Mouse (Mus musculus): ENCODE data around the gene Rsad1. TPM values are rescaled to one million over a fixed set of nuclear protein-coding genes. Genes with fewer than 3 reads are reported as not detected.
A peak's percentile ranks its signal among the peaks of the same experiment; 100 is the strongest.

Rsad1 gene
- total RNA-seq, 2 experiments from 2014 or later = 0.40 to 0.59 TPM

- no peak for ATAC-seq (ENCODE audit: poor library complexity, severe bottlenecking)
These were observed 811 bp upstream of the Rsad1 start for GRCm38 (mm10) chr11:94549691-94550441.

GRCm38 (mm10) chr11:94548041-94548784, 842 bp downstream of the Rsad1 start:
- peak; percentile 39 for ATAC-seq (ENCODE audit: poor library complexity, severe bottlenecking)

GRCm38 (mm10) chr11:94547271-94547670, 1.8 kb downstream of the Rsad1 start:
- ATAC-seq (ENCODE audit: poor library complexity, severe bottlenecking) = no peak

GRCm38 (mm10) chr11:94546381-94546780, 2.7 kb downstream of the Rsad1 start:
- no peak for ATAC-seq (ENCODE audit: poor library complexity, severe bottlenecking)

- no peak for ATAC-seq (ENCODE audit: poor library complexity, severe bottlenecking)
These were observed 4.6 kb downstream of the Rsad1 start for GRCm38 (mm10) chr11:94544422-94544821.

- ATAC-seq (ENCODE audit: poor library complexity, severe bottlenecking) = peak; percentile 66
These were observed 5.1 kb downstream of the Rsad1 start for GRCm38 (mm10) chr11:94543932-94544331.

GRCm38 (mm10) chr11:94543344-94543743, 5.7 kb downstream of the Rsad1 start:
- no peak for ATAC-seq (ENCODE audit: poor library complexity, severe bottlenecking)

GRCm38 (mm10) chr11:94542400-94542799, 6.7 kb downstream of the Rsad1 start:
- ATAC-seq (ENCODE audit: poor library complexity, severe bottlenecking) = no peak

- ATAC-seq (ENCODE audit: poor library complexity, severe bottlenecking) = no peak
These were observed 9.3 kb downstream of the Rsad1 start for GRCm38 (mm10) chr11:94539761-94540160.

- no peak for ATAC-seq (ENCODE audit: poor library complexity, severe bottlenecking)
These were observed 10.2 kb downstream of the Rsad1 start for GRCm38 (mm10) chr11:94538733-94539292.

- no peak for ATAC-seq (ENCODE audit: poor library complexity, severe bottlenecking)
These were observed 15.9 kb downstream of the Rsad1 start for GRCm38 (mm10) chr11:94533171-94533570.

- ATAC-seq (ENCODE audit: poor library complexity, severe bottlenecking) = no peak
These were observed 20.2 kb downstream of the Rsad1 start for GRCm38 (mm10) chr11:94528879-94529278.

GRCm38 (mm10) chr11:94526171-94526879, 22.7 kb downstream of the Rsad1 start:
- ATAC-seq (ENCODE audit: poor library complexity, severe bottlenecking) = no peak

- peak; percentile 84 for ATAC-seq (ENCODE audit: poor library complexity, severe bottlenecking)
These were observed 27.7 kb downstream of the Rsad1 start, which contains the start of gene Mycbpap for GRCm38 (mm10) chr11:94521219-94521843. TSS of gene Mycbpap (minus strand) at chr11:94521742.

GRCm38 (mm10) chr11:94513452-94513851, 35.6 kb downstream of the Rsad1 start:
- no peak for ATAC-seq (ENCODE audit: poor library complexity, severe bottlenecking)

GRCm38 (mm10) chr11:94508976-94509375, 40.1 kb downstream of the Rsad1 start:
- ATAC-seq (ENCODE audit: poor library complexity, severe bottlenecking) = no peak

- no peak for ATAC-seq (ENCODE audit: poor library complexity, severe bottlenecking)
These were observed 47.6 kb downstream of the Rsad1 start for GRCm38 (mm10) chr11:94501482-94501881.

GRCm38 (mm10) chr11:94500362-94500761, 48.7 kb downstream of the Rsad1 start:
- ATAC-seq (ENCODE audit: poor library complexity, severe bottlenecking) = no peak

GRCm38 (mm10) chr11:94499661-94500152, 49.3 kb downstream of the Rsad1 start, which contains the start of gene Epn3:
TSS of gene Epn3 (minus strand) at chr11:94499974.
- ATAC-seq (ENCODE audit: poor library complexity, severe bottlenecking) = no peak

GRCm38 (mm10) chr11:94499035-94499434, 50.0 kb downstream of the Rsad1 start:
- ATAC-seq (ENCODE audit: poor library complexity, severe bottlenecking) = no peak
